Mouse (Mus musculus): ENCODE data around the gene Cdk5r2.

DNA sequence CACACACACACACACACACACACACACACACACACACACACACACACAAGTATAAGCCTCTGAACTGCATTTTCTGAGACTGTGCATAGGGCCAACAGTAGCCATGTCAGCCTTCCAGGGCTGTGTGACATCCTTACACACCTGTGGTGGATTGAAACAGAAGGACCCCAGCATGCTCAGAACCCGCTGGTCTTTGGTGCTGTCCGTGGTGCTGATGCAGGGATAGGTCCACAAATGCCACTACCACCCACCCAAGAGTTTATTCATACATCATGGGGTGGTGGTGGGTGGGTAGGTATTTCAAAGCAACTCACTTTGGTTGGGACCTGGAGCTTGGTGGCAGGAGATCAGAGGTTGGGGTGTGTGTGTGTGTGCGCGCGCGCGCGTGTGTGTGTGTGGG, 36.8 kb downstream of the Cdk5r2 start:
- TF ChIP-seq CTCF (IDR thresholded peaks at IDR 0.05; ENCODE audit: control insufficient read depth, insufficient read depth, low read length) (no peak), POLR2A (IDR thresholded peaks at IDR 0.05; ENCODE audit: borderline replicate concordance, control insufficient read depth, low read depth, low read length) (no peak)

Measured in bone marrow, adult 2 months (tissue).